Comparison of ENCODE assay signal across 8 mouse cellular contexts in the genomic region with DNA sequence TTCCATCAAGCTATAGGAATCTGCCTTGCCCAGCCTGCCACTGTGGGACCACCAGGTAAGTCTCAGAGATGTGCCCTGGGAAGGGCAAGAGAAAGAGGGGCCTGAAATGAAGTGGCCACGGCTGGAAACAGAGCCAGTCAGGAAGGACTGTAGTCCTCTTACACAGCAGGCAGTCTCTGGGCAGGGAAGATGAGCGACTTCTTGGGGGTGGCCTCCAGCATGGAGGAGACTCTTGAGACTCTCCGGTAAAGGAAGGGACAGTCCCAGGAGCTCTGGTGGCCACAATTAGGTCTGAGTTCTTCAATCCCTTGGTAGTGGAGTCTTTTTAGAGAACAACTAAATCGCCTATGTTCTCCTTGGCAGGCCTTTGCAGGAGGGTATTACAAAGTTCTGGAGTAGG. TPM values are rescaled to one million over a fixed set of nuclear protein-coding genes. Genes with fewer than 3 reads are reported as not detected.
A peak's percentile ranks its signal among the peaks of the same experiment; 100 is the strongest.
DNase-seq lines count a peak whose midpoint lies in the region; ATAC-seq and TF ChIP-seq lines count a peak whose summit lies in the region.

No protein-coding gene starts in this region.

- no peak; the same call in 1 of the 2 replicates for TF ChIP-seq RAD21 in CH12.LX (IDR thresholded peaks at IDR 0.05; ENCODE audit: low read depth, low read length)

- no peak for ATAC-seq in heart, embryonic 12.5 days (ENCODE audit: insufficient number of reproducible peaks, low FRiP score)
- no peak for ATAC-seq in forebrain, embryonic 12.5 days (ENCODE audit: low FRiP score)
- no peak for ATAC-seq in liver, embryonic 13.5 days (ENCODE audit: low read depth)
- ATAC-seq in inflammation-experienced regulatory T-cells, adult 6 months, result no peak

- TF ChIP-seq EP300 in CH12.LX (IDR thresholded peaks at IDR 0.05; ENCODE audit: low read length), result no peak

- WGBS in heart, embryonic 12.5 days, result 54% methylated on average over 4 of the region's 4 CpGs
- WGBS in forebrain, embryonic 12.5 days, result 43% methylated on average over 4 of the region's 4 CpGs
- 48% methylated on average over 4 of the region's 4 CpGs for WGBS in liver, embryonic 13.5 days (ENCODE audit: insufficient replicate concordance)

- H3K36me3 ChIP-seq in heart, embryonic 12.5 days, result no peaks in the 10 kb centered on the region
- no peaks in the 10 kb centered on the region for H3K36me3 ChIP-seq in CH12.LX (replicated peaks in 1 of 2; ENCODE audit: control insufficient read depth in 1 of 2, insufficient read depth in 1 of 2, low read length in 1 of 2)
- H3K36me3 ChIP-seq in forebrain, embryonic 12.5 days (replicated peaks), result no peaks in the 10 kb centered on the region
- no peaks in the 10 kb centered on the region for H3K36me3 ChIP-seq in liver, embryonic 13.5 days

- peak overlapping the region; percentile 60; the same call in 1 of the 2 replicates for H3K4me2 ChIP-seq in heart, embryonic 12.5 days
- H3K4me2 ChIP-seq in CH12.LX (ENCODE audit: insufficient read depth, low read depth, poor library complexity, severe bottlenecking), result peak overlapping the region; percentile 44; the same call in 1 of the 2 replicates
- H3K4me2 ChIP-seq in forebrain, embryonic 12.5 days, result peak overlapping the region; percentile 46
- peak overlapping the region; percentile 66 for H3K4me2 ChIP-seq in liver, embryonic 13.5 days

- no peaks in the 10 kb centered on the region for H3K9me3 ChIP-seq in heart, embryonic 12.5 days (replicated peaks)
- no peaks in the 10 kb centered on the region for H3K9me3 ChIP-seq in CH12.LX (replicated peaks; ENCODE audit: low read length)
- H3K9me3 ChIP-seq in forebrain, embryonic 12.5 days, result no peaks in the 10 kb centered on the region
- no peaks in the 10 kb centered on the region for H3K9me3 ChIP-seq in liver, embryonic 13.5 days (replicated peaks)

- no peak for DNase-seq in heart, postnatal 36 days
- DNase-seq in CH12.LX (ENCODE audit: extremely low read depth), result peak; percentile 65
- no peak for DNase-seq in liver, embryonic 13.5 days
- no peak for DNase-seq in cerebellum, adult 11-12 months
- DNase-seq in thymus, postnatal 25 days, result no peak

- H3K79me2 ChIP-seq in CH12.LX (replicated peaks; ENCODE audit: control insufficient read depth, extremely low read depth, insufficient read depth, poor library complexity, severe bottlenecking), result peaks cover 7% of the 10 kb centered on the region

- TF ChIP-seq POLR2A in CH12.LX (IDR thresholded peaks at IDR 0.05; ENCODE audit: low read depth, low read length), result no peak

- H3K27me3 ChIP-seq in heart, embryonic 12.5 days (replicated peaks), result no peaks in the 10 kb centered on the region
- H3K27me3 ChIP-seq in CH12.LX (replicated peaks), result peaks cover 3% of the 10 kb centered on the region
- H3K27me3 ChIP-seq in forebrain, embryonic 12.5 days, result peaks cover 38% of the 10 kb centered on the region
- 0 out of 2 replicates have a peak, but pooled peaks cover 3% of the 10 kb centered on the region for H3K27me3 ChIP-seq in liver, embryonic 13.5 days

- no peak overlapping the region for H3K4me3 ChIP-seq in heart, embryonic 12.5 days
- H3K4me3 ChIP-seq in CH12.LX (replicated peaks in 1 of 3; ENCODE audit: low read depth in 2 of 3, low read length in 2 of 3, poor library complexity in 1 of 3), result no peak overlapping the region
- H3K4me3 ChIP-seq in forebrain, embryonic 12.5 days (replicated peaks), result no peak overlapping the region
- peak overlapping the region; percentile 40; the same call in 1 of the 2 replicates for H3K4me3 ChIP-seq in liver, embryonic 13.5 days (replicated peaks)

- TF ChIP-seq CTCF in CH12.LX (conservative IDR thresholded peaks at IDR 0.05 in 1 of 2, IDR thresholded peaks at IDR 0.05 in 1 of 2; ENCODE audit: low read depth in 2 of 2, low read length in 2 of 2), result no peak

- in situ Hi-C loops in CH12.LX (cut with MboI; ENCODE audit: low pct_ligation_motif_present, low pct_unique_long_range_greater_than_20kb, low sequenced_read_pairs), result loop anchor here (10.0 kb wide), 1 partner anchor 71 kb away; no protein-coding TSS in a partner anchor

- H3K9ac ChIP-seq in heart, embryonic 12.5 days, result peak overlapping the region; percentile 50; the same call in 1 of the 2 replicates
- peak overlapping the region; percentile 20; the same call in 1 of the 2 replicates for H3K9ac ChIP-seq in CH12.LX (ENCODE audit: insufficient read depth, low read depth)
- peak overlapping the region; percentile 9; the same call in 1 of the 2 replicates for H3K9ac ChIP-seq in forebrain, embryonic 12.5 days
- peak overlapping the region; percentile 57 for H3K9ac ChIP-seq in liver, embryonic 13.5 days

- no peak overlapping the region for H3K27ac ChIP-seq in heart, embryonic 12.5 days (ENCODE audit: poor library complexity, severe bottlenecking)
- peak overlapping the region; percentile 47; the same call in 1 of the 2 replicates for H3K27ac ChIP-seq in CH12.LX (ENCODE audit: insufficient read depth, low read depth)
- no peak overlapping the region for H3K27ac ChIP-seq in forebrain, embryonic 12.5 days
- peak overlapping the region; percentile 63; the same call in 1 of the 2 replicates for H3K27ac ChIP-seq in liver, embryonic 13.5 days

- dilution Hi-C loops in CH12.LX (cut with MboI; ENCODE audit: extremely low pct_ligation_motif_present, extremely low pct_unique_long_range_greater_than_20kb, low sequenced_read_pairs), result no loop called here

- H3K4me1 ChIP-seq in heart, embryonic 12.5 days (replicated peaks), result peaks cover 55% of the 10 kb centered on the region
- H3K4me1 ChIP-seq in CH12.LX (ENCODE audit: control insufficient read depth in 1 of 2, insufficient read depth in 2 of 2), result peaks cover 9 to 47% of the 10 kb centered on the region in 2 experiments
- peaks cover 66% of the 10 kb centered on the region for H3K4me1 ChIP-seq in forebrain, embryonic 12.5 days
- peaks cover 83% of the 10 kb centered on the region for H3K4me1 ChIP-seq in liver, embryonic 13.5 days (replicated peaks)

- intact Hi-C loops in heart, postnatal 36 days (cut with DNase I), result loop anchor here (1.0 to 10.0 kb wide), 5 partner anchors 129 to 1801 kb away; a partner anchor contains a TSS

TF ChIP-seq in CH12.LX, 34 proteins besides CTCF, POLR2A, EP300 and RAD21:
- peak; percentile 60; the same call in 1 of the 2 replicates for TF ChIP-seq TBP (conservative IDR thresholded peaks at IDR 0.05; ENCODE audit: low read depth, low read length)
- TF ChIP-seq UBTF (IDR thresholded peaks at IDR 0.05; ENCODE audit: low read depth, low read length), result 0 out of 2 replicates have a peak, but pooled peaks have one; percentile 9
- 0 out of 2 replicates have a peak, but pooled peaks have one; percentile 8 for TF ChIP-seq MEF2A (IDR thresholded peaks at IDR 0.05; ENCODE audit: borderline replicate concordance, low read depth, low read length)
- TF ChIP-seq ZNF384 (IDR thresholded peaks at IDR 0.05; ENCODE audit: low read depth, low read length), result no peak
- no peak for TF ChIP-seq MAZ (IDR thresholded peaks at IDR 0.05; ENCODE audit: low read depth, low read length)

RNA-seq across cellular contexts. Expression of a gene that starts 4.0 kb away (rescaled TPM):
- polyA plus RNA-seq in heart, embryonic 12.5 days (2016; fragmentation: Nextera tagmentation; extraction: Ambion mirVana), result 13.0 and 15.3 TPM in 2 replicates
- 10 to 100 TPM; 21.3 to 23.1 TPM for total RNA-seq in heart, postnatal 36 days (2021)
- total RNA-seq in CH12.LX (2012; rRNA removed) (14.0 and 17.7 TPM in 2 replicates), CH12.LX (2014; rRNA removed) (8.2 and 9.1 TPM in 2 replicates)
- 18.1 and 18.6 TPM in 2 replicates for polyA plus RNA-seq in CH12.LX (2012; ENCODE audit: insufficient read length, low read depth)
- 5.1 and 8.4 TPM in 2 replicates for polyA plus RNA-seq in forebrain, embryonic 12.5 days (2016; fragmentation: Nextera tagmentation; extraction: Ambion mirVana)
- polyA plus RNA-seq in liver, embryonic 13.5 days (2015; fragmentation: Nextera tagmentation; extraction: Ambion mirVana), result 4.6 and 6.1 TPM in 2 replicates
- polyA plus RNA-seq in inflammation-experienced regulatory T-cells, adult 6 months (2017; shearing (Covaris generic)), result 1 to 10 TPM; 2.2 to 5.1 (median 4.9) TPM

Comparison
In these comparisons a context has a peak if more than half of its experiments do, and no peak if none do; other contexts are left out.
1. H3K27ac ChIP-seq: peak in CH12.LX (single experiment) and liver, embryonic 13.5 days (single experiment); none in heart, embryonic 12.5 days (single experiment) and forebrain, embryonic 12.5 days (single experiment).
2. Peak in every context shown above with its lines, with median percentiles within 50 percentile points of each other: H3K4me2 ChIP-seq and H3K9ac ChIP-seq.